Mouse (Mus musculus) CD8-positive naive resting alpha-beta T cell, adult 2 months (primary cell): ENCODE data around the gene Sept4.
A peak's percentile ranks its signal among the peaks of the same experiment; 100 is the strongest.

Source experiments
- DNase-seq, 2 experiments: peaks; one replicate each; pipeline ENCODE4 v3.0.0; 2022; ENCODE audit warnings: low read depth in 2 of 2, low spot score in 2 of 2

The Sept4 gene

DNA sequence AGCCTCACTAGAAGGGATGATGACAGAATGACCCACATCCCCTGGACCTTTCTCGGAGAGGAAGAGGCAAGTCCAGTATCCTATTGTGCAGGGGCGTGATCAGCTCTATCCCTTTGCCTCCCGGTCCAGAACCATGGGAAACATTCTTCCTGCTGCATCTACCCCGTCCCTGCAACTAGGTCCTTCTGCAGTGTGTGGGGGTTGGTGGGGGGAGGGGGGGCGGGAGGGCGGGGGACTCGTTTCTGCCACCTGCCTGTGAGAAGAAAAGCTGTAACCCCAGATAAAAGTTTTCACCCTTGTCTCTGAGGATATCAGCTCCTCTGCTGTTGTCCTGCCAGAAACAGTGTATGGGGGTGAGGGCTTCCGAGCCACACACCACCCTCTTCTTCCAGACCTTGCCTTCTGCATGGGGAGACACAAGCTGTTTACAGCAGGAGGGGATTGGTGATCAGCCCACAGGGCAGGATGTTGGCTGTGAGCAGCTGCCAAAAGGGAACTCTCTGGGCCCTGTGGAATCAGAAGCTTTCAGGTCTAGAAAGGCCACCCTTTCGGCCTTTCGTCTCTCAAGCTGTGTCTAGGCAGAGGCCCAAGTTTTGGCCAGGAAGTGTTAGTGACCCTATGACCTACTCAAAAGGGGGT, 10.4 kb downstream of the Sept4 start:
- DNase-seq: no peak

DNA sequence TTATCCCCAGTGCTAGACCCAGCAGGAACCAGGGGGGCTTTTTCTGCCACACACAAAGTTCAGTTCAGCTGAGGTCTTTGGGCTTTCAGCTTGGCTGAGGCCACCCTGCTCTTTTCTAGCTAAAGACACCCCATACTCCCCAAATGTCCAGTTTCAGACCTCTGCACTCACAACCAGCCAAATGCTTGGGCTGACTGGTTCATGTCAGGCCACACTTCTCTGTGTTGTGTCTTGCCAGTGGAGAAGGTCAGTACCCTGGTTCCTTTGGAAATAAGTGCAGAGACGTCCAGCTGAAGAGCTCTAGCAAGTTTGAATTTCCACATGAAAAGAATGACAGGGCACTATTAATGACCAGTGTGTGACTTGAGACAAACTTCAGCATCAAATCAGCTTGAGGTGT, 11.0 kb downstream of the Sept4 start:
- no peak for DNase-seq

DNA sequence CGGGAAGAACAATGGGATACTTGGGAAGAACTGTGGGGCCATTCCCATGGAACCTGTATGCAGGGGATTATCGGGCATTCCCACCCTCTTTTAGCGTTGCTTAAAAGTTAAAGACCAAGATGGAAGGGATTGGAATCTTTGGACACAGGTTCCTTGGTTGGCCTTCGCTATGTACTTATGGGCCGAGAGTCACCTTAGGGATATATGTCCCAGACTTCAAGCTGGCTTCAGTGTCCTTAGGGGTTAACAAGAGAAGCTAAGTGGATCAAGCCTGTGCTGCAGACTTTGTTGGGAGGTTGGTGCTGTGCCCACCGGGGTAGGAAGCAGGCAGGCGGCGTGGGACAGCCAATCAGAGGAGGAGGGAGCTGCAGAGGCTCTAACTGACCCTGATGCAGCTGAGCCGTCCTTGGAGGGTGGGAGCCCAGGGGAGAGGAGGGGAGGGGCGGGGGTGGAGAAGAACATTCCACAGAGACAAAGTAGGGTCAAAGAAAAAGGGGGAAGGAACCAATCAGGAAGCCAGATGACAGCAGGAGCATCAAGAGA, 11.9 kb downstream of the Sept4 start:
- no peak for DNase-seq

DNA sequence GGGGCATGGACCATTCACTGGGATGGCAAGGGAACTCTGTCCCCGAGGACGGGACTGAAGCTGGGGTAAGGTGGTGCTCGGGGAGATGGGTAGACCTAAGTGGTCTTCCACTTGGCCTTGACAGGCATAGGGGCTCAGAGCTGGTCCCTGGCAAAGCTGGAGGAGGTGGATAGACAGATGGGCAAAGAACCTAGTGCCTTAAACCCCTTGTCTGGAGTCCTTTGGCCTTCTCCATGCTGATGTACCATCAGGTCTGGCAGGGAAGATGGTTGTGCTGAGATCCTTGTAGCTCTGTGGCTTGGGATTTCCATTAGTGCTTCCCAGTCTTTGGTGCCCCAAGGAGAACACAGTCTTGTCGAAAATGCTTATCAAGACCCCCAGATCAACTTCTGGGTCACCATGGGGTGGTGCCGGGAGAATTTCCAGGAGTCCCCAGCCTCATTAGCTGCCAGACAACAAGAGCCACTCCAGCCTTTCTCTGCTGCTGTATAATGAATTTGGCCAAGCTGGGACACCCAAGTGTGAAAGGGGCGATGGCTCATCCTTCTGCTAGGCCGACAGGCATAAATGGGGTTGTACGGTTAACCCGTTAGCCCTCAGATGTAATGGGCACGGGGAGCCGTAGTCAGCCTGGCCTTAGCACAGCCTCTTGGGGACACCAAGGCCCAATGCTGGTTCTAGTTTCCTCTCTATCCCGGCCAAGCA, 12.6 kb downstream of the Sept4 start:
- DNase-seq: no peak

DNA sequence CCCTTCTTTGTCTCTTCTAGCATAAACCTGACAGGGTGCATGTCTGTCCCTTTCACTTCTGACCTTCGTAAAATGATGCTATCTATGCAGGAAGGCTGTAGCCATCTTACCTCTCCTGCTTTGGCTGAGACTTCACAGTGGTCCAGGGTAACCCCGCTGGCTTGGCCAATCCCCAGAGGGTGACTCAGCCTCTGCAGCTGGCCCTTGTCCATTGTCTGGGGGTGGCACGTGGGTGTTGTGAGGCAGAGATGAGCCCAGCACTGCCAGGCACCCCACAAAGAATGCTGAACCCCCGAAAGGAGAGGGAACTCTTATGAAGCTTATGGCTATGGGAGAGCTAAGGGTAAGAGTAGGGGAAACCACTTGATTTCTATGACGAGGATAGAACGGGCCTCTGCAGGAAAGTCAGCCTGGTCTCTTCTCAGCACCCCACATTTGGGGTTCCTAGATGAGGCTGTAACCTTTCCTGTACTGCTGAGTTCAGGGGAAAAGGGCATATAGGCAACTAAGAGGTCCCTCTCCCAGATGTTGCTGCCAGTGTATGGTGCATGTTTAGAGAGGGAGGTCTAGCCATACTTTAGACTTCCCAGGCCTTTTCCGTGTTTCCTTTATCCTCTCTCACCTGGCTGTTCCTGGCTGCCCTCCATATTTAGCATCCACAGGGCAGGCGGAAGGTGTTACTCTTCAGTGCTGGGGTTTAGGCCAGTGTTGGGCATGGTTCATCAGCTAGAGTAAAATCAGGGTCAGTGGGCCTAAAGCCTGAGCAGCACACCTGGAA, 13.4 kb downstream of the Sept4 start:
- no peak for DNase-seq

DNA sequence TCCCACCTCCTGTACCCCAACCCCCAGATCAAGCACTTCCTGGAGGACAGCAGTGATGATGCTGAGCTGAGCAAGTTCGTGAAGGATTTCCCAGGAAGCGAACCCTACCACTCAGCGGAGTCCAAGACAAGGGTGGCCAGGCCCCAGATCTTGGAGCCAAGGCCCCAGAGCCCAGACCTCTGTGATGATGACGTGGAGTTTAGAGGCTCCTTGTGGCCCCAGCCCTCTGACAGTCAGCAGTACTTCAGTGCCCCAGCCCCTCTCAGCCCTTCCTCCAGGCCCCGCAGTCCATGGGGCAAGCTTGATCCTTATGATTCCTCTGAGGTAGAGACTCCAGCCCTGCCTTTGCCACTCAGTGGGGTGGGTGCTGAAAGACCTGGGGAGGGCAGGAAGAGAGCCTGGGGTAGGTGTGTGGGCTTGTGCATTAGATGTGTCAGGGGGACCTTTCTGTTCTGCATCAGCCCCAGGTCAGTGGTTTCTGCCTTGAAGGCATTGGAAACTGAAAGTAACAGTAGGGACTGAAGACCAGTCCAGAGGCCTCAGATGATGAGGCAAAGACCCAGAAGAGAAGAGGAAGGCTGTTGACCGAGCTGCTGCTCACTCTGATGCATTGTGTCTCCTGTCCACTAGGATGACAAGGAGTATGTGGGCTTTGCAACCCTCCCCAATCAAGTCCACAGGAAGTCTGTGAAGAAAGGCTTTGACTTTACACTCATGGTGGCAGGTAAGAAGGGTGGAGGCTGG, 14.8 kb downstream of the Sept4 start:
- no peak for DNase-seq

DNA sequence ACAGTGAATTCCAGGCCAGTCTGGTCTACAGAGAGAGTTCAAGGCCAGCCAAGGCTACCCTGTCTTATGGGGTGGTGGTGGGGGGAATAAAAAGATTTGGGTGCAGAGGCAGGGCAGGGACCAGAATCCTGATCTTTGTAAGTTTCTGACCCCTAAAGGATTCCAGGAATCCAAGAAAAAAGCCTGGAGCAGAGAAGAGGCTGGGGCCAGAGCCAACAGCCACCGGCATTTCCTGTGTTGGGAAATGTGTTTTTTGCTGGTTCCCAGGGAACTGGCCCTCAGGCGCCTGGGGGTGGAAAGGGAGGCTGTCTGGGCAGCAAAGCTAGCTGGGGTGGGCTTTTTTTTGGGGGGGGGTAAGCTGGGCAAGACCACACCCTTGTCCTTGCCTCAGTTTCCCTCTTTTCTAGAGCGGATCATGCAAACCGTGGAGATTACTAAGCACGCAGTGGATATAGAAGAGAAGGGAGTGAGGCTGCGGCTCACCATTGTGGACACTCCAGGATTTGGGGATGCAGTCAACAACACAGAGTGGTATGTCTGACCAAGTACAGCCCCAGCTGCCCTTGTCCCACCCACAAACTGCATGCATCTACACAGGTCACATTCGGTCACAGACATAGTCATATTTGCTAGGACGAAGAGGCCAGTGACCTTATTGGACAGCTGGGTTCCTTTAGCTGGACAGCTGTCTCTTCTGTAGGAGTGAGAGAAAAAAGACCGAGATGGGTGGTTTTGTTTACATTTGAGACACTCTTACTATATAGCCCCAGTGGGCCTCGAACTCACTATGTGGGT, 16.2 kb downstream of the Sept4 start:
- DNase-seq: no peak

DNA sequence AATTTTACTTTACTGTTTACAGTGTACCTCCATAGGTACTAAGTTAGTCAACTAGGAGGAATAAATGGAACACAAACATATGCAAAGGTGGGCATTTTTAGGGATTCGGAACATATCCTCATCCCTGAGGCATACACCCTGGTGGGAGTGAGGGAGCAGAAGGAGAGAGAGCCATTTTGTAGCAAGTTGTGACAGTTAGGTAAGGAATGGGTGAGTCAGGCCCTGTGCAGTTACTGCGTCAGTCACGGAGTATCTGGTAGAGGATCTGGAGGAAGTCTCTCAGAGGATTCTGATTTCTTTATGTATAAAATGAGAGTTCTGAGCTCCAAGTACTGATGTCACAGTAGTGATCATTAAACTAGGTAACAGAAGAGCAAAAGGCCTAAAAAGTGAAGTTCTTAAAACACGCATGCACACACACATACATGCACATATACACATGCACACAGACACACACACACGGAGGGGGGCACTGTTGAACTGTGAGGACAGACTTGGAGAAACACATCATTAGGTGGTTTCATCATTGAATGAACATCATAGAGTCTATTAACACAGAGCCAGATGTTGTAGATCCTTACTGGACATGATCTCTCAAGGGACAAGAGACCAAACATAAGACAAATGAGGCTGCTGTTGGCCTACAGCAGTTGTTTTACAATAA, 18.6 kb downstream of the Sept4 start:
- DNase-seq: no peak

DNA sequence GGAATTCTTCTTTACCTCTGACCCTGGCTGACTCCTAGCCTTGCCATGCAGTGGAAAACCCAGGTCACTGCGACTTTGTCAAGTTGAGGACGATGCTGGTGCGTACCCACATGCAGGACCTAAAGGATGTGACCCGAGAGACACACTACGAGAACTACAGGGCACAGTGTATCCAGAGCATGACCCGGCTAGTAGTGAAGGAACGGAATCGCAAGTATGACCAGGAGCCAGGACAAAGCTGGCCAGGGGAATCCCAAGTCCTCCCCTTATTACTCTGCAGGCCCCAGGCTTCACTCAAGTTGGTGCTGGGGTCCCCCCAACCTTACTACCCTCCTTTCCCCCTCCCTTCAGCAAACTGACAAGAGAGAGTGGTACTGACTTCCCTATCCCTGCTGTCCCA, 20.9 kb downstream of the Sept4 start:
- DNase-seq: no peak

DNA sequence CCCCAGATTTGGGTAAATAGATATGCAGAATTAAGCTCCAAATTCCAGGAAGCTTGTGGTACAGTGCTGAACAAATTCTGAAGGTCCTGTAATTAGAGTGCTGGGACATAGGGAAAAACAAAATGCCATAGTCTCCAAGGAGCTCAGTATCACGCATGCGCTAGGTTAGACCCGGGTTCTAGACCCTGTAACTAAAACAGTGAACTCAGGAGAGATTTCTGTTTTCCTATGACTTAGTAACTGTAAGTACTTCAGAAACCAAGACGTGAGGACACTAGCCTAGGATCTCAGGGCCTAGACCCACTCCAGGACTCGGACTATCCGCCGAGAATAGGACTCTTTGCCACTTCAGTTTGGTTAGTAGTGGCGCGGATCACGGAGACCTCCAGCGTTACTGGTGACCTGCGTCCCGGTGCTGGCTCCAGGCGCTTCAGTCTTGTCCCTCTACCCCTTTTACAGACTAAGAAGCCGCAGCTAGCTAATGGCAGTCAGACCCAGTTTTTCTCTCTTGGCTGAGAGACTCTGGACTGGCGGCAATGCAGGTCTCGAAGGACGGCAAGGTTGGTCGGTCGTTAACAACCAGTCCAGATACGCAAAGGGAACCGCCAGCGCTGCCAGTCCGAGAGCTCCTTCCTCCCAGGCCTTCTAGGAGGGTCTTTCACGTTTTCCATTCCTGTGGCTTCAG, 22.3 kb downstream of the Sept4 start:
- peak; percentile 28 to 34 for DNase-seq

DNA sequence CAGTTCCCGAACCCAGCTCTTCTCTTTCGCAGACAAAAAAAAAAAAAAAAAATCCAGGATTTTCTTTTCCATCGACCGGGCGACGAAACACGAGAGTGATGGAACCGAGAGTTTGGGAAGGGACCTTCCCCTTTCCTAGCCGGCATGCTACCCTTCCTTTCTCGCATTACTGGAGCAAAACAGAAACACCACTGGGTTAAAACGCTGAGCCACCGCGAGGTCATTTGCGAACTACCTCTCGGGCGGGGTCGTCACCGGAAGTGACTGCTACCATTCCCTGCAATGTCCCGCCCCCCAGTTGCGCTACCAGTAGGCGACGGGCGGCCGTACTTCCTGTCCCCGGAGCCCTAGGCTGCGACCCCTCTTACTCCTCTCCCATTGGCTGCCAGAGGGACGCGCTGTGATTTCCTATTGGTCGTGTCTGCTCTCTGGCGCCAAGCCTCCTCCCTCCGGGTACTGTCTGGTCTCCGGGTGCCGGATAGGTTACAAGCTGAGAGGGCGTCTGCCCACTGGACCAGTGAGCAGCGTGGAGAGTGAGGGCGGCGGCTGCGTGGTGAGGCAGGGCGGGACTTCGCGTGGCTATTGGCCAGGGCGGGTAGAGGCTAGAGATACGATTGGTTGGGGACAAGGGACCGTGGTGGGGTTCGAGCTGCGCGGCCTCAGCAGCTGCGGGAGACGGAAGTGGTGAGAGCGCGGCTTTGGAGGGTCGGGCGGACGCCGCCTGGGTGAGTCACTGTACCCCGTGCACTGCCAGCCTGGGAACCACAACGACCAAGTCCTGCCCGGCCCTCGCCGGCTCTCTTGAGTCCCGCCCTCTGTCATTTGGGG, 23.0 kb downstream of the Sept4 start, which contains the start of gene Mtmr4:
Mtmr4 (plus strand) TSS at position 637 of the 828 bp plus-strand sequence.
- peak; percentile 99 to 100 for DNase-seq

DNA sequence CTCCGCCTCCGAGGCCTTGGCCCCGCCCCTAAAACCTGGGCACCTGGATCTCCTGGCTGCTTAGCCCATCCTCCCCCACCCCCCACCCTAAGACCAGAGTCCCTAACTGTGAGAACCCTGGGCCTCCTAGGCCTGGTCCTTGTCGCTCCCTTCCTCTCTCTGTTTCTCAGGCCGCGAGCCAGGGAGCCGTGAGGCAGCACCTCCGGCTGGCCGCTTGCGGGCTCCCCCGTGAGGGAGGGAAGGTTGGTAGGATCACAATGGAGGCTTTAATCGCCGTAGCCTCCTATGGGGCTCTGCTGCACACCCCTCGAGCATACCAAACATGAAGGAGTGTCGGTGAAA, 23.6 kb downstream of the Sept4 start:
- no peak for DNase-seq

DNA sequence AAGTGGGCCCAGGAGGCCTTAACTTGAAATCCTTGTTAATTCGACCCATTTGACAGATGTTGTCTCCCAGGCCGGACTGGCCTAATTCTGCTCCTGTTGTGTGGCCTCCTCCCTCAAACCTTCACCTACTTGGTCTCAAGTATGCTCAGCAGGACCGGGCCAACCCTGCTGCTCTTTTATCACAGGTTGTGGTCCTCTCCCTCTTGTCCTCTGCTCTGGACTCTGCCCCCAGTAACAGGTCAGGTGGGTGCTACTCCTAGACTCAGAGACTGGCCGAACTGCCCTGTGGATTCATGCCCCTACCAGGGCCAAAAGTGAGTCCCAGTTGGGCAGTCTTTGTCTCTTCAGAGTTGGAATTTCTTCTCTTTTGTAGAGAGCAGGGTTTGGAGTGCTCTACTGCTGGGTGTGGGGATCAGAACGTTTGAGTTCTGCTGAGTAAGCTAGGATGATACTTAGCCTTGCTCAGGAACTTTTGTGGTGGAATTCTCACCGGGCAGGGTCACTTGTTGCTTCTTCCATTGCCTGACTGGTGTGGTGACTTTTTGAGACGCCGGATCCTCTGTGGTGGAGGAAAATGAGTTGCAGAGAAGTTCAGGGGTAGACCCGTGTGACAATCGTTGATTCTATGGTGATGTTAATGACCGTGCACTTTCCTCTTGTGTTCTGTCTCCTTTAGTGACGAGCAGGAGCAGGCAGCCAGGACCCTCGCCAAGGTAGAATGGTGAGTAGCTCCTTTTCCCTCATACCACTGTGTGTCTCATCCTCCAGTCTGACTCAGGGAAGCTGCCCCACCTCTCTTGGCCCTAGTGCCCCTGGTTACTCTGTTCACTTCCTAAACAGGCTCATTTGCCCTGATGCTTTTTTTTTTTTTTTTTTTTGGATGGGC, 24.3 kb downstream of the Sept4 start:
- DNase-seq: no peak

DNA sequence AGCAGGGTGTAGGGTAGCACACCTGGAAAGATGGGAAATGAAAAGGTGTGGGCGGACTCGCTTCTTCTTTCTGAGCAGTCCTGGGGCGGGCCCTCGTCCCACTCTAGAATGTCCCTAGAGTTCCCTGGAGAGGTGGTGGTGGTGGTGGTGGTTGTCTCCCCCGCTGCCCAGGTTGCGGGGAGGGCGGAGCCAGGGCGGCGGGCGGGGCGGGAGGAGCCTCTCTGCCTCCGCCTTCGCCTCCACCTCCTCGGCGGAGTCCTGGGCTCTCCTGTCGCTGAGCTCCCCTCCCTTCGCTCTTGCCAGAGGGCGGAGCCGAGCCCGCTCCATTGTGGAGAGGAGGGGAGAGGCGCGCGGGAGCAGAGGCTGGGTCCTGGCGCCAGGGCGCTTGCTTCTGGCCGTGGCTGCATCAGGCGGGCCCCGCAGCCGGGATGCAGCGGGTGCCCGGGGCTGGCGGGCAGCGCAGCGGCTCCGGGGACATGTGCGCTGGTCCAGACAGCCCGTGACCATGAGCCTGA, 26.7 kb downstream of the Sept4 start:
- DNase-seq: peak; percentile 34 to 35

DNA sequence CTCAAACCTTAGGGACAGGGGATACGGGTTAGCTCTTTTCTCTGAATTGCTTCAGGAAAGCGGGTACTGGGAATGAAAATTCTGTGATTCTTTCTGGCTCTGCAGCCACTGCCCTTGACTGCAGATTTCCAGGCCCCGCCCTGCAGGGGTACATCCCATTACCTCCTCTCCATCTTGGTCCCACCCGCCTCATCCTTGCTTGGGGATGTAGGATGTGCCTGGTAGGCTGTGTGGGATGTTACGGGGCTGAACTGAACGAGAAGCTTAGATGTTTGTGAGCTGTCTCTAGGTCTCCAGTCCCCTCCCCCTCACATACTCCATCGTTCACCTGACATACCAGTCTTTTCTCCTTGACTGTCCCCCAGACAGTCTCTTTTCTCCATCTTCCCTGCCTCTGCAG, 27.3 kb downstream of the Sept4 start:
- no peak for DNase-seq

DNA sequence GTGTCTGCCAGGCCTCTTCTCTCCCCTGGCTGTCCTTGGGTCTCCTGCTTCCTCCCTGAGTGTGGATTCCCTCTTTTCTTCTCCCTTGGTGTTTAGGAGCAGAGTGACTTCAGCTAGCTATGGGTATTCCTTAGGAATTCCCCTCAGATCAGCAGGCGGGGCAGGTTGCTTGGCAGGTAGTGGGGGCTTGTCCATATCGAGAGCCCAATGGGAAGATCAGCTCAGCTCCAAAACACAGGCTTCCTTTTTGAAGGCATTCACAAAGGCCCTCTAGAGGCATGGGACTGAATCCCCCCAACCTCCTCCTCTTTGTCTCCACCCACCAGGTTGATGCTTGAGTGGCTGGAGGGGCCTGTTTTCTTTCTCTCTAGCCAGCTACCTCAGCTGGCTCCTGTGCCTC, 27.8 kb downstream of the Sept4 start:
- DNase-seq: no peak

DNA sequence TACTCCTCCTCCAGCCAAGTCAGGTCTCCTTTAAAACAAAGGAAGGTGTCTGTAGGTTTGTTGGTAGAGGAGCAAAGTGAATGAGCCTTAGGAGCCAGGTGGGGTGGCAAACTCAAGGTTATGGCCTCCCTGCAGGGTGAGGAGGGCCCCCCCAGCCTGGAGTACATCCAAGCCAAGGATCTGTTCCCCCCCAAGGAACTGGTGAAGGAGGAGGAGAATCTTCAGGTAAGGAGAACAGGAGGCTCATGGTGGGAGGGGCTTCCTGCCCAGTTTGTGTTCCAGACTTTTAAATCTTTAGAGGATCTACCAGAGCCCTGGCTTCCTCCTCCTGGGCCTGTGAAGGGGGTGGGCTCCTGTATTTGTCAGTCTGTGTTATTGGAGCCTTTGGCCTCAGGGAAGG, 28.4 kb downstream of the Sept4 start:
- no peak for DNase-seq
